Mouse (Mus musculus): ENCODE data around the gene Kin. TPM values are rescaled to one million over a fixed set of nuclear protein-coding genes. Genes with fewer than 3 reads are reported as not detected.

Gene Kin
- polyA plus RNA-seq, 1 experiment, result 9.9 TPM

DNA sequence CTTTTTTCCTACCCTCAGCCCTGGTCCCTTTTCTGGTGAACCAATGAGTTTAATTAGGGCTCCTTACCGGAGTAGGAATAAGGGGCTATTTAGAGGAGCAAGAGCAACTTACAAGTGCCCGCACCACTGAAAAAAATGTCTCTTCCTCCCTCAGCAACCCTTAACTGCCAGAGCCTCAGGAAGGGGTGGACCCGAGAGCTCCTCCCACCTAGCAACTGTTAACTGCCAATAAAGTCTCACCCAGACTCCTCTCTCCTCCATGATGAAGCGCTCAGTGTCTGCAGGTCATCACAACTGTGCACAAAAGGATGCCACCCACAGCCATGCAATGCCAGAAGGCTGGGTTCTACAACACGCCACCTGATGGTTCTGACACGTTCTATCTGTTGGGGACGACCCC, 8.6 kb upstream of the Kin start:
- Histone ChIP-seq H3K4me1 (ENCODE audit: control insufficient read depth, insufficient read depth, low read length) (peaks cover 15% of the 10 kb centered on the region), H3K27ac (ENCODE audit: insufficient read depth, low read length) (no peak overlapping the region), H3K4me3 (ENCODE audit: insufficient read depth, low read length) (no peak overlapping the region)
- TF ChIP-seq CTCF (IDR thresholded peaks at IDR 0.05; ENCODE audit: extremely low read depth, insufficient read depth, low read length) (no peak), POLR2A (IDR thresholded peaks at IDR 0.05; ENCODE audit: extremely low read depth, insufficient read depth, low read length) (no peak)

DNA sequence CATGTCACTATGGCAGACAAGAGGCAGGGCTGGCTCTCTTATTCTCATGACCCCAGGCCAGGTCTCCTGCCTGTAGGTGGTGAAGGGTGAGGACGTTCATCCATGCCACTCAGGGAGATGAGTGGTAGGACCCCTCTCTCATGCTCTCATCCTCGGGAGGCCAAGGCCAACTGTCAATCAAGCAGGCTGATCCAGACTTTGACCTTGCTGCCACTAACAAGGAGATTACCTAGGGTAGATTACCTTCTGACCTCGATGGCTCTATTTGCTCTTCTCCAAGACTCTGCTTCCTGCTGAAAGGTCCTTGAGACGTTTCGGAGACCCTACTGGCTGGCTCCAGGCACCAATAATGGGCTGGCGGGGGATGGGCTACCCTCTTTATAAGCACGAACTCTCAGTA, 5.9 kb upstream of the Kin start:
- TF ChIP-seq POLR2A (IDR thresholded peaks at IDR 0.05; ENCODE audit: extremely low read depth, insufficient read depth, low read length) (no peak), CTCF (IDR thresholded peaks at IDR 0.05; ENCODE audit: extremely low read depth, insufficient read depth, low read length) (no peak)
- H3K27ac ChIP-seq (ENCODE audit: insufficient read depth, low read length), result no peak overlapping the region
- H3K4me1 ChIP-seq (ENCODE audit: control insufficient read depth, insufficient read depth, low read length), result peaks cover 29% of the 10 kb centered on the region
- no peak overlapping the region for H3K4me3 ChIP-seq (ENCODE audit: insufficient read depth, low read length)

- TF ChIP-seq POLR2A (IDR thresholded peaks at IDR 0.05; ENCODE audit: extremely low read depth, insufficient read depth, low read length) (no peak), CTCF (IDR thresholded peaks at IDR 0.05; ENCODE audit: extremely low read depth, insufficient read depth, low read length) (no peak)
- Histone ChIP-seq H3K4me1 (ENCODE audit: control insufficient read depth, insufficient read depth, low read length) (peaks cover 31% of the 10 kb centered on the region), H3K4me3 (ENCODE audit: insufficient read depth, low read length) (no peak overlapping the region), H3K27ac (ENCODE audit: insufficient read depth, low read length) (no peak overlapping the region)
Measured at GRCm38 (mm10) chr2:10076675-10077074, 3.7 kb upstream of the Kin start.

DNA sequence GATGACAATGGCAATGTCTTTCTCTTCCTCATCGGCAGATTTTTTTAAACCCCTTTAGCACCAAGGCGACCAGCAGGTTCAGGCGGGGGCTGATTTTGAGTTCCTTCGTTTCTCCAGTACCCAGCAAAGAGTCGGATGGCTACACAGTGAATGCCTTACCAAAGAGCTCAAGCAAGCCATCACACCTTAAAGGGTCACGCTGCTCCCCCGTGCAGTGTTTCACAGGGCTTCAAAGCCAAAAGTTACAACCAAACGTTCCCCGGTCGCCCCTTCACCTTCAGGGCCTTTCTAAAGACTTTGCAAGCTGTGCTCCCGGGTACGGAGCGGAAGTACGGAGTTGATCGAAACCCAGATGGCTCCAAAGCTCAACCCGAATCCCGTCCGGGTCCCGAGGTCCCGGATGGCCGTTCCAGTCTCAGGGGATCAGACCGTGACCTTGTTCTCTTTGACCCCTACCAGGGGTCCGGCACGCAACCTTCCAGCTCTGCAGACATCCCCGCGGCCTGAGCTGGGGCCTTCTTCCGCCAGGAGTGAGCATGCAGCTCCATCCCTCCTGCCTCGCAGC, 566 bp upstream of the Kin start:
- Histone ChIP-seq H3K4me3 (ENCODE audit: insufficient read depth, low read length) (peak overlapping the region; percentile 82), H3K4me1 (ENCODE audit: control insufficient read depth, insufficient read depth, low read length) (peaks cover 25% of the 10 kb centered on the region), H3K27ac (ENCODE audit: insufficient read depth, low read length) (peak overlapping the region; percentile 96)
- no peak for TF ChIP-seq POLR2A (IDR thresholded peaks at IDR 0.05; ENCODE audit: extremely low read depth, insufficient read depth, low read length)
- TF ChIP-seq CTCF (IDR thresholded peaks at IDR 0.05; ENCODE audit: extremely low read depth, insufficient read depth, low read length), result no peak

DNA sequence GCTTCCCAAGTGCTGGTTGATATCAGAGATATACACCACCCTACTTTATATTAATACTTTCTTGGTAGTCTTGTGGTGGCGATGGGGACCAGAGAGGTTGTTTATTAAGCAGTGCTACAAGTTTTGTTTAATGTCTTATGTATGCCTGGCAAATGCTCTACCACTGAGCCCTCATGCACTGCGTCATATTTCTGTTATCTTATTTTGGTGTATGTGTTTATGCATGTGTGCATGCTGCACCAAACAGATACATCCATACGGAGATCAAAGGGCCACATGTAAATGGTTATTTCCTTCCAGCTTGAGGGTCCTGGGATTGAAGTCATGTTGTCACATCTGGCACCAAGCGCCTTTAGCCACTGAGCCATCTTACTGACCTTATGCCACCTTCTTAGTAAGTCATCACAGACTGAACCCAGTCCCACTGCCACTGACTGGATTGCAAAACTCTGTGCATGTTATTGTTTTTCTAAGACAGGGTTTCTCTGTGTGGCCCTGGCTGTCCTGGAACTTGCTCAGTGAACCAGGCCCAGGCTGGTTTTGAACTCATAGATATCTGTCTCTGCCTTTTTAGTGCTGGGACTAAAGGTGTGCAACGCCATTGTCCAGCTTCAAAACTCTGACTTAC, 1.2 kb downstream of the Kin start:
- no peak overlapping the region for H3K27ac ChIP-seq (ENCODE audit: insufficient read depth, low read length)
- no peak for TF ChIP-seq CTCF (IDR thresholded peaks at IDR 0.05; ENCODE audit: extremely low read depth, insufficient read depth, low read length)
- TF ChIP-seq POLR2A (IDR thresholded peaks at IDR 0.05; ENCODE audit: extremely low read depth, insufficient read depth, low read length), result no peak
- H3K4me3 ChIP-seq (ENCODE audit: insufficient read depth, low read length), result peak overlapping the region; percentile 82; the same call in 1 of the 2 replicates

GRCm38 (mm10) chr2:10082737-10083136, 2.3 kb downstream of the Kin start:
- TF ChIP-seq CTCF (IDR thresholded peaks at IDR 0.05; ENCODE audit: extremely low read depth, insufficient read depth, low read length) (no peak), POLR2A (IDR thresholded peaks at IDR 0.05; ENCODE audit: extremely low read depth, insufficient read depth, low read length) (no peak)
- H3K27ac ChIP-seq (ENCODE audit: insufficient read depth, low read length), result no peak overlapping the region
- H3K4me3 ChIP-seq (ENCODE audit: insufficient read depth, low read length), result no peak overlapping the region
- H3K4me1 ChIP-seq (ENCODE audit: control insufficient read depth, insufficient read depth, low read length), result peaks cover 14% of the 10 kb centered on the region

More for the DNA sequence above, 1.2 kb downstream of the Kin start:
- peaks cover 18% of the 10 kb centered on the region for H3K4me1 ChIP-seq (ENCODE audit: control insufficient read depth, insufficient read depth, low read length)

DNA sequence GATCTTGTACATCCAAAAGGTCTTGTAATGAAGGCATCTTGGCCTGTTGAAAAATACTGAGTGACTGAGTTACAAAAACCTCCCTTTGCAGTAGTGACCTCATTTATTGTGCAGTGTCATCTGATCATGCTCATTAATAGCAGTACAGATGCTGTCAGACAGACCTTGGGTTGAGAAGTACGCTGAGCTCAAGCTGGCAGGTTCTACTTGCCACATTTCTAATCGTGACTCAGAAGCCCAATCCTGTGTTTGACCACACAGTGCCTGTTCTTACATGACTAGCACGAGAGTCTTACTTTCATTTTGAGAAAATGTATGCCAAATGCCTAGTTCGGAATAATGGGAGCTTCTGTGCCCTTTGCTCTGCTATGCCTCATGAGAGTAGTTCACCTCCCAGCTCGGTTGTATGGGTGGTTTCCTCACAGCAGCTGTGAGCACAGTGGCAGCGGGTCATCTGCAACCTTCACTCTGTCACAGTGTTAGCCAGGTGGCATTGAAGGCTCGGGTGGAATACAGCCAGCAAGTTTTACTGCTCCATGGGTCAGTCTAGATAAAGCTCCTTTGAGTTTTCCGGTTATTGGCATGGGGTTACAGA, 7.0 kb downstream of the Kin start:
- no peak for TF ChIP-seq CTCF (IDR thresholded peaks at IDR 0.05; ENCODE audit: extremely low read depth, insufficient read depth, low read length)
- TF ChIP-seq POLR2A (IDR thresholded peaks at IDR 0.05; ENCODE audit: extremely low read depth, insufficient read depth, low read length), result no peak
- Histone ChIP-seq H3K4me3 (ENCODE audit: insufficient read depth, low read length) (no peak overlapping the region), H3K27ac (ENCODE audit: insufficient read depth, low read length) (no peak overlapping the region), H3K4me1 (ENCODE audit: control insufficient read depth, insufficient read depth, low read length) (no peaks in the 10 kb centered on the region; the same call in 1 of the 2 replicates)

GRCm38 (mm10) chr2:10094327-10095100, 14.1 kb downstream of the Kin start:
- no peak for TF ChIP-seq POLR2A (IDR thresholded peaks at IDR 0.05; ENCODE audit: extremely low read depth, insufficient read depth, low read length)
- no peak for TF ChIP-seq CTCF (IDR thresholded peaks at IDR 0.05; ENCODE audit: extremely low read depth, insufficient read depth, low read length)
- Histone ChIP-seq H3K27ac (ENCODE audit: insufficient read depth, low read length) (no peak overlapping the region), H3K4me1 (ENCODE audit: control insufficient read depth, insufficient read depth, low read length) (no peaks in the 10 kb centered on the region), H3K4me3 (ENCODE audit: insufficient read depth, low read length) (no peak overlapping the region)

GRCm38 (mm10) chr2:10098598-10099215, 18.3 kb downstream of the Kin start:
- no peak for TF ChIP-seq POLR2A (IDR thresholded peaks at IDR 0.05; ENCODE audit: extremely low read depth, insufficient read depth, low read length)
- TF ChIP-seq CTCF (IDR thresholded peaks at IDR 0.05; ENCODE audit: extremely low read depth, insufficient read depth, low read length), result peak; percentile 65
- H3K4me1 ChIP-seq (ENCODE audit: control insufficient read depth, insufficient read depth, low read length), result no peaks in the 10 kb centered on the region
- H3K4me3 ChIP-seq (ENCODE audit: insufficient read depth, low read length), result no peak overlapping the region
- H3K27ac ChIP-seq (ENCODE audit: insufficient read depth, low read length), result no peak overlapping the region
